Mouse (Mus musculus) midbrain, embryonic 10.5 days (tissue): ENCODE measurements around the gene Mapkbp1. TPM values are rescaled to one million over a fixed set of nuclear protein-coding genes. Genes with fewer than 3 reads are reported as not detected.

Experiments
- DNase-seq: peaks from one replicate; pipeline ENCODE4 v3.0.0-alpha.2; 2017; ENCODE audit warnings: low spot score
- H3K27ac ChIP-seq: fragments of 300-500 bp; sonication (generic); replicated peaks from 2 replicates; pipeline ENCODE4 v1.5.1; 2016; ENCODE audit warnings: mild to moderate bottlenecking
- H3K27me3 ChIP-seq: fragments of 300-500 bp; sonication (generic); 2 replicates; pipeline ENCODE4 v1.6.1; 2016; ENCODE audit warnings: low read depth, mild to moderate bottlenecking; ENCODE audit not compliant: poor library complexity, severe bottlenecking
- H3K36me3 ChIP-seq: fragments of 300-500 bp; sonication (generic); 2 replicates; pipeline ENCODE4 v1.6.1; 2016; ENCODE audit warnings: mild to moderate bottlenecking, moderate library complexity
- H3K4me1 ChIP-seq: fragments of 300-500 bp; sonication (generic); 2 replicates; pipeline ENCODE4 v1.6.1; 2016
- H3K4me3 ChIP-seq: fragments of 300-500 bp; sonication (generic); 2 replicates; pipeline ENCODE4 v1.5.1; 2016; ENCODE audit warnings: mild to moderate bottlenecking, moderate library complexity
- H3K9me3 ChIP-seq: fragments of 300-500 bp; sonication (generic); replicated peaks from 2 replicates; pipeline ENCODE4 v1.6.1; 2016; ENCODE audit warnings: mild to moderate bottlenecking
- WGBS: fragments of 180-500 bp; shearing (Covaris S2); methylation state at CpG from one replicate; pipeline ENCODE4 v1.1.7; 2016; 5-methylcytosine and 5-hydroxymethylcytosine counted together
- polyA plus RNA-seq: library from polyadenylated mRNA; unstranded; fragments of >200 nt; fragmentation: Nextera tagmentation; extraction: Ambion mirVana; gene quantifications from 2 replicates; pipeline ENCODE4 v1.2.1, GENCODE M21; 2016

Mapkbp1 gene
- polyA plus RNA-seq, 1 experiment from 2014 or later: 3.3 TPM

DNA sequence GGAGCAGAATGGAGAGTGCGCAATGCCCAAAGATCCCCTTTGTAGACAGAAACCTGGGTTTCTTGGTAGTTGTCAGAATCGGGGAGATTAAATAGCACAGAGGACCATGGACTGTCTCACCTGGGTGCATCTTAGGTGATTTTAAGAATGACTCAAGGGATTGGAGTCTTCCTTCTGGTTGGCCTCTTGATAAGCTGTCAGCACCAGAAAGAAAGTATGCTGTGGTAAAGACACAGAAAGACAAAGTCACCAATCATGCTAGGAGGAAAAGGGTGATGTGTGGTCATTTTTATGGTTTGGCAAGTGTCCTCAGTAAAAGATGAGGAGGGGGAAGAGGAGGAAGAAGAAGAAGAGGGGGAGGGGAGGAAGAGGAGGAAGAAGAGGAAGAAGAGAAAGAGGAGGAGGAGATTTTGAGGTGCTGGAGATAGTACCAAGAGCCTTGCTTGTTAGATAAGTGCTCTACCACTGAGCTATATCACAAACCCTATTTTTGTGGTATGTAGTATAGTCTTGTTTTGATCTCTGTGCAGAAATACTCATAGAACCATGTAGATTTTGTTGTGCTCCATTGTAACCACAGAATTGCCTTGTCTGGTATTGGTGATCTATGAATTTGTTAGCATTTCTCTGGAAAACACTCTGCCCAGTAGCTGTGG is 41.5 kb downstream of the Mapkbp1 start:
- no peaks in the 10 kb centered on the region for H3K27me3 ChIP-seq
- WGBS: 94% methylated on average over 2 of the region's 2 CpGs
- H3K9me3 ChIP-seq: no peaks in the 10 kb centered on the region
- H3K36me3 ChIP-seq: peaks cover 43% of the 10 kb centered on the region
- no peak overlapping the region for H3K4me3 ChIP-seq
- no peak for DNase-seq
- no peaks in the 10 kb centered on the region for H3K4me1 ChIP-seq
- no peak overlapping the region for H3K27ac ChIP-seq

DNA sequence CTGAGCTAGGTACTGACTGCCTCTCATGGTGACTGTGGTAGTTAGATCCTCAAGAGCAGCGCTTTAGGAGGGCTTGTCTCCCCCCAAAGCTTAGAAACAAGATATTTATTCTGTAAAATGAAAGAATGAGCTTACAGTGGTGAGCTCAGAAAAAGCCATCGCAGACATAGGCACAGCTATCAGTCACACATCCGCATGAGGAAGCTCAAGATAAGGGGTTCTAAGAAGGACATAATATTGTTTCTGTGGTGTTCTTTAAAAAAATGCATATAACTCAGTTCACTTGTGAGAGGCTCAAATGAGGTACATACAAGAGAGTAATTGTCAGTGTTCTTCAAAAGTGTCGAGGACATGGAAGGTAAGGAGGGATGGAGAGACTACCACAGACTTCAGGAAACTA is 43.4 kb downstream of the Mapkbp1 start:
- Histone ChIP-seq H3K27me3 (no peaks in the 10 kb centered on the region), H3K36me3 (peaks cover 62% of the 10 kb centered on the region), H3K9me3 (no peaks in the 10 kb centered on the region), H3K27ac (no peak overlapping the region), H3K4me1 (no peaks in the 10 kb centered on the region), H3K4me3 (no peak overlapping the region)
- 97% methylated on average over 4 of the region's 4 CpGs for WGBS
- no peak for DNase-seq

DNA sequence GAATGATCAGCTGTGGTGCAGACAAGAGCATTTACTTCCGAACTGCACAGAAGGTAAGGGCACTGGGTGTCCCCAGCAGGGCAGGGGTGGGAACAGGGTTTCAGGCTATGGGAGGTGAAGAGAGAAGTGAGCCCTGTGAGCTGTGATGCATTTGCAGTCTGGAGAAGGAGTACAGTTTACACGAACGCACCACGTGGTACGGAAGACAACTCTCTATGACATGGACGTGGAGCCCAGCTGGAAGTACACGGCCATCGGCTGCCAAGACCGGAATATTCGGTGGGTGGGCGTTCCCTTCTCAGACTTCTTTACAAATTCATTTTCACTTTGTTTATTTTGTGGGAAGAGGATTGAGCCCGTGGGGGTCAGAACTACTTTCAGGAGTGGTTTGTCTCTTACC is 45.1 kb downstream of the Mapkbp1 start:
- DNase-seq: no peak
- Histone ChIP-seq H3K27me3 (no peaks in the 10 kb centered on the region), H3K9me3 (no peaks in the 10 kb centered on the region), H3K4me3 (no peak overlapping the region), H3K36me3 (peaks cover 79% of the 10 kb centered on the region), H3K27ac (no peak overlapping the region), H3K4me1 (no peaks in the 10 kb centered on the region)
- 95% methylated on average over 12 of the region's 12 CpGs for WGBS

DNA sequence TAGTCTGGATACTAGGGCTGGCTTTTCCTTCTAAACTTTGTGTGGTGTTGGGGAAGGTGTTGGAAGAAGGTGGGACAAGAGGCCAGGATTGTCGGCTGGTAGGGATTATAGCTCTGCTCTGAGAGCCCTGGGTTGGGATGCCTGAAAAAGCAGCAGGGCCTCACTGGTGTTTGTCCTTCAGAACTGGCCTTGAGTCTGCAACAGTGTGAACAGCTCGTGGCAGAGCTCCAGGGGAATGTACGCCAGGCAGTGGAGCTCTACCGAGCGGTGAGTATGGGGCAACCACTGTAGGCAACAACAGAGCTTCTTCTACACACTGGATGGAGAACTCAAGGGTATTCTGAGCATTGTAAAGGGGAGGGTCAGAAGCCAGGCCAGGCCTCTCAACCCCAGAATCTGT is 51.8 kb downstream of the Mapkbp1 start:
- Histone ChIP-seq H3K36me3 (peaks cover 69% of the 10 kb centered on the region), H3K27me3 (no peaks in the 10 kb centered on the region), H3K27ac (no peak overlapping the region), H3K4me3 (no peak overlapping the region), H3K9me3 (no peaks in the 10 kb centered on the region), H3K4me1 (peaks cover 16% of the 10 kb centered on the region)
- WGBS: 90% methylated on average over 5 of the region's 5 CpGs
- DNase-seq: no peak

DNA sequence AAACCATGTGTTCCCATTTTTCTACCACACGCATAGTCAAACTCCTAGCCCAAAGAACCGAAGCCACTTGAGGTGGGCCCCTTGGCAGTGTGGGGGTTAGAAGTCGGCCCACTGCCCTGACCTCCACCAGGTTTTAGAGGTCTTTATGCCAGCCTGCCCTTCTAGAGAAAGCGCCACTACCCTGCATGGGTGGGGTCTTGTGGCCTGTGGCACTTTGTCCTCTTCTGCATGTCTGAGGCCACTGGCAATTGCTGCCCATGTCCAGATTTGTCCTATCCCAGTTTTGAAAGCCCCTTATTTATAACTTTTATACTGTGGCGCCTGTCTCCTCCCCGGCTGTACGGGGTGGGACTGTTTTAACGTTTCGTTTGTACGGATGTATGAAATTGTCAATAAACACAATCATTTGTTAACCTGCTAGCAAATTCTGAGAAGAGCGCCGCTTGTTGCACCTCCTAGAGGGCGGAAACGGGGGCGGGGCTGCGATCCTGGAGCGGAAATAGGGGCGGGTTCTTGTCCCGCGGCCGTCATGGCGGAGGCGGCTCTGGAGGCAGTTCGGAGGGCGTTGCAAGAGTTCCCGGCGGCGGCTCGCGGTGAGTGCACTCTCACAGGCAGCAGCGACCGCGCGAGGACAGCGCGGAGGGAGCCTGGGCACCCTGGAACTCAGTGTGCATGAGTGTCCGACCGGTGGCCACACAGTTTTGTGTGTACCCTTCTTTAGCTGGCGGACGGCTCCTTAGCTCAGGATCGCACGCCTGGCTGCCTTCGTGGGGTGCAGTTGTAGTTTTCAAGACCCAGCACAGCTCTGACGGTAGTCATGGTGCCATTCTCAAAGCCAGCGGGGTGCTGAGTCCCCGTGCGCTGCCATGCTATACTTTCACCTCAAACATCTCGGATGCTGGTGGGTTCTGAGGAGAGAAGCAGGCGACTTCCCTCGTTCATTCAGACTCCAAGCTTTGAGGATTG is 54.8 kb downstream of the Mapkbp1 start, which contains the start of the genes Jmjd7 and Gm28042:
TSS of gene Jmjd7 (plus strand) at position 500 of the 966 bp plus-strand sequence.
TSS of gene Gm28042 (plus strand) at position 510 of the 966 bp plus-strand sequence.
- H3K27ac ChIP-seq: peak within 1 kb of the TSS; percentile 93
- no peaks in the 10 kb centered on the region for H3K9me3 ChIP-seq
- 6% methylated on average over 50 of the region's 50 CpGs for WGBS
- peaks cover 16% of the 10 kb centered on the region for H3K4me1 ChIP-seq
- H3K36me3 ChIP-seq: peaks cover 69% of the 10 kb centered on the region
- H3K27me3 ChIP-seq: no peaks in the 10 kb centered on the region
- peak within 1 kb of the TSS; percentile 85 for H3K4me3 ChIP-seq
- DNase-seq: peak; percentile 89

DNA sequence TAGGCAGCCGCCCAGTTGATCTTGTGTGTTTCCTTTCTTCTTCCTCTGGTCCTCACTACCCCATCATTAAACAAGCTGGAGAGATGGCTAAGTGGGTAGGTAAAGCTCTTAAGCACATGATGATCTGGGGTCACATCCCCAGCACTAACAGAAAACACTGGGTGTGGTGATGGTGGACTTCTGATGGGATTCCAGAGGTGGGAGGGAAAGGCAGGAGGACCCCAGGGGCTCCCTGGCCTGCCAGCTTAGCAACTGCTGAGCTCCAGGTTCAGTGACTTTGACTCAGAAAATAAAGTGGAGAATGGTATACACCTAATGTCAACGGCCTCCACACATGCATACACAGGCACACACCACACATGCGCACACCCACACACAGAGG is 55.4 kb downstream of the Mapkbp1 start:
- Histone ChIP-seq H3K36me3 (peaks cover 69% of the 10 kb centered on the region), H3K4me1 (peaks cover 16% of the 10 kb centered on the region), H3K27ac (peak overlapping the region; percentile 93), H3K9me3 (no peaks in the 10 kb centered on the region), H3K27me3 (no peaks in the 10 kb centered on the region), H3K4me3 (peak overlapping the region; percentile 85)
- DNase-seq: peak; percentile 23
- WGBS: 54% methylated on average over 3 of the region's 3 CpGs

DNA sequence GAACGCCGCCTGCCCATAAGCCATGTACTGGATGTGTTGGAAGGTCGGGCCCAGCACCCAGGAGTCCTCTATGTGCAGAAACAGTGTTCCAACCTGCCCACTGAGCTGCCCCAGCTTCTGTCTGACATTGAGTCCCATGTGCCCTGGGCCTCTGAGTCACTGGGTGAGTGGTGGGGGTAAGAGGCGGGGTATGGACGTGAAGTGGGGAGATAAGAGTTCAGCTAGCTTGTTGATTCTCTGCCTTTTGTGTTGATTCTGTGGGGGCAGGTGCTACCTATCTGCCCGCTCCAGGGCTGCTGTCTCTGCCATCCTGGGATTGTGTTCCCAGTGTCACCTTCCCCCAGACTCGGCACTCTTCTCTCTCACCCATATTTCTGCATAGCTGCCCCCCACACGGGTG is 57.9 kb downstream of the Mapkbp1 start:
- Histone ChIP-seq H3K27ac (no peak overlapping the region), H3K4me1 (peaks cover 16% of the 10 kb centered on the region), H3K27me3 (no peaks in the 10 kb centered on the region), H3K36me3 (peaks cover 69% of the 10 kb centered on the region), H3K4me3 (no peak overlapping the region), H3K9me3 (no peaks in the 10 kb centered on the region)
- DNase-seq: no peak
- 94% methylated on average over 8 of the region's 8 CpGs for WGBS

DNA sequence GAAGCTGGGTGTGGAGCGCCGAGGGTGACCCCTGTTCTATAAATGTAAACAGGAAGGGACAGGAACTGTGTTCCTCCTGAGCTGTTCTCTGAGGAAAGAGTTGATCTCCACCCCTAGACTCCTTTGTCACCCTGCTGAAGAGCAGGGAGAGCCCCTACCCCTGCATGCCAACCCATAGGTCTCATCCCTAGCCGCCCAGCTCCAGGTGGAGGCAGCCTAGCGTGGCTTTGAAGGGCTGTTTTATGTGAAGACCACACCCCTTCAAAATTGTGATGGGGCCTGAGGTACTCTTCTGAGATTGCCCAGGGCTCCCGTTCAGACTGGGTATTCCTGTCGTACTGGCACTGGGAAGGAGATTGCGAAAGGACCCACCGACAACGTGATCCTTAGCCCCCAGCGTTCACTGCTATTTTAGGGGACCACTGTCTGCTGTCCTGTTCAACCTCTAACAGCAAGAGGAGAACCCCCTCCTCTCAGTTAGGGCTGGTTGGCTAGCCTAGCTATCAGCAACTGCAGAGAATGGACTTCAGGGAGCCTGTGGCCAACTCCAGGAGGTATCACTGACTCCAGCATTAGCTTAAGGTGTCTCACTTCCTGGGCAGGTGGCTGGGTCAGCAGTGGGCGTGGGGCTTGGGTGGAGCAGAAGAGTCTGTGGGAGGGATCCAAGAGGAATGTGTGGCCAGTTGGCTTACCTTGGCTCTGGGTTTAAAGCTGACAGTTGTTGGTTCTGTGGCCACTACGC is 60.4 kb downstream of the Mapkbp1 start, which contains the start of gene Pla2g4b:
TSS of gene Pla2g4b (plus strand) at position 692 of the 742 bp plus-strand sequence.
- DNase-seq: no peak
- no peaks in the 10 kb centered on the region for H3K9me3 ChIP-seq
- H3K4me1 ChIP-seq: peaks cover 7% of the 10 kb centered on the region
- WGBS: 91% methylated on average over 12 of the region's 12 CpGs
- no peaks in the 10 kb centered on the region for H3K27me3 ChIP-seq
- no peak within 1 kb of the TSS for H3K4me3 ChIP-seq
- H3K36me3 ChIP-seq: peaks cover 88% of the 10 kb centered on the region
- H3K27ac ChIP-seq: no peak within 1 kb of the TSS

DNA sequence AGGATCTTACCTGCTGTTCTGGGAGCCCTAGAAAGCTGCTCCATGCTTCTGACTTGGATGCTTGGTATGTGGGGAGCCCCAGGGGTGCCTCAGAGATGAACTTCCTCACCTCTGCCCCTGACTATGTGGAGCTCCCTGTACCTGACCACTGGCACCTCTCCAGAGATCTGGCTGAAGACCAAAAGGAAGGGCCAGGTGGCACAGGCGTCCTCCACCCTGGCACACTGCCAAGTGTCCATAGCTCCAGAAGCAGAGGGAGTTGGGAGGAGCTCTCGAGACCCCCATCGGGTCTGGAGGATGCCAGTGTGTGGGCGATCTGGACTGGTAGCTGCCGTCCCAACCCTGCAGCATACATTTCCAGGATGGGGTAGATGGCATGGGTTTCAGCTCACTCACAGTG is 61.2 kb downstream of the Mapkbp1 start:
- H3K27ac ChIP-seq: no peak overlapping the region
- H3K9me3 ChIP-seq: no peaks in the 10 kb centered on the region
- peaks cover 96% of the 10 kb centered on the region for H3K36me3 ChIP-seq
- no peak for DNase-seq
- 94% methylated on average over 5 of the region's 5 CpGs for WGBS
- H3K4me3 ChIP-seq: no peak overlapping the region
- no peaks in the 10 kb centered on the region for H3K27me3 ChIP-seq
- no peaks in the 10 kb centered on the region for H3K4me1 ChIP-seq

DNA sequence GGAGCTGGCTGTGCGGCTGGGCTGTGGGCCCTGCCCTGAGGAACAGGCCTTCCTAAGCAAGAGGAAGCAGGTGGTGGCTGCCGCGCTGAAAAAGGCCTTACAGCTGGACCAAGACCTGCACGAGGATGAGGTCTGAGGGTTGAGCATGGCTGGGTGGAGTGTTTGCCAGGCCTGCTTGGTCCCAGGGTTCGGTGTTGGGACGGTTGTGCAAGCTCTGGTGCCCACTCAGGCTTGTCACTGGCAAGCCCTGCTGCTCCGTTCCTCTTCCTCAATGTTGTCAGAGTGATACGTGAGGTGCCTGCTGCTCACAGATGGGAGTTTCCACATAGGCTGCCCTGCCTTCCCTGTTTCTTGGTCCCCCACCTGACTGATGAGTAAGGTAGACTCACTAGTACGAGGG is 65.2 kb downstream of the Mapkbp1 start:
- H3K4me3 ChIP-seq: no peak overlapping the region
- no peaks in the 10 kb centered on the region for H3K27me3 ChIP-seq
- no peaks in the 10 kb centered on the region for H3K4me1 ChIP-seq
- 90% methylated on average over 9 of the region's 9 CpGs for WGBS
- H3K9me3 ChIP-seq: no peaks in the 10 kb centered on the region
- peaks cover 100% of the 10 kb centered on the region for H3K36me3 ChIP-seq
- no peak overlapping the region for H3K27ac ChIP-seq
- DNase-seq: no peak

DNA sequence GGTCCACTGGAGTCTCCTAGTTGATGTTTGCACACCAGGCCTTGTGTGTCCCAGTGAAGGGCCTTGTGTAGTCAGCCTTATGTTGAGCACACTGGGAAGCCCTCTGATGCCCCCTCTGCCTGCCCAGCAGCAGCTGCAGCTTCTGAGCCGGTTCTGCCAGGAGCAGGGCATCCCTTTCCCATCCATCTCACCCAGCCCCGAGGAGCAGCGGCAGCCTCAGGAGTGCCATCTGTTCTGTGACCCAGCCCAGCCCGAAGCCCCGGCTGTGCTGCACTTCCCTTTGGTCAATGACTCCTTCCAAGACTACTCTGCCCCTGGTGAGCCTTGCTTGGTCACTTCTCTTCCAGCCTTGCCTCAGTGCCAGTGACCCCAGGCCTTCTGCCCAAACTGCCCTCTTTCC is 68.5 kb downstream of the Mapkbp1 start:
- no peaks in the 10 kb centered on the region for H3K9me3 ChIP-seq
- no peak overlapping the region for H3K4me3 ChIP-seq
- no peak overlapping the region for H3K27ac ChIP-seq
- DNase-seq: no peak
- no peaks in the 10 kb centered on the region for H3K4me1 ChIP-seq
- peaks cover 67% of the 10 kb centered on the region for H3K36me3 ChIP-seq
- H3K27me3 ChIP-seq: no peaks in the 10 kb centered on the region
- 91% methylated on average over 5 of the region's 5 CpGs for WGBS

DNA sequence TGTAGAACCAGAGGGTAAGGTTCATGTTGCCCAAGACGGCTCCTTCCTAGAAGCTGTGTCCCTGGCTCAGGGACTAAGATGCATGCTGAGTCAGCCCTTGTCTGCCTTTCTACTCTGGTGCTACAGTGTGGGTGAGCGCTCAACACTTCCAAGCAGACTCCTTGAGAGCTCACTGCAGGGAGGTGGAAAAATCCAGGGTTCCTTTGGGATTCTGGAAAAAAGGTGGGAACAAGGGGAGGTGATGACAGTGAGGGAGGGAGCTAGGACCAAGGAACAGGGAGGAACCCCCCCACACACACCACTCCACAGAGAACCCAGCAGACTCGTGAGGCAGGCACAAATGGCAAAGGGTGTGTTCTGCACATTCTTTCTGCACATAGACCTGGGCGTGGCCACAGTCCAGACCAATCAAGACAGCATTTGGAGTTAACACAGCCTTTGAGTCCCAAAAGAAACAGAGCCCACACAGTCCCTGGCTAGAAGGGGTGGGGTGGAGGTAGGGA is 71.7 kb downstream of the Mapkbp1 start:
- H3K4me1 ChIP-seq: peaks cover 5% of the 10 kb centered on the region; the same call in 1 of the 2 replicates
- H3K4me3 ChIP-seq: no peak overlapping the region
- no peaks in the 10 kb centered on the region for H3K27me3 ChIP-seq
- DNase-seq: no peak
- H3K36me3 ChIP-seq: peaks cover 36% of the 10 kb centered on the region
- WGBS: 64% methylated on average over 4 of the region's 4 CpGs
- H3K27ac ChIP-seq: no peak overlapping the region
- H3K9me3 ChIP-seq: no peaks in the 10 kb centered on the region
